Mouse (Mus musculus): ENCODE measurements at regions not wholly inside any gene's neighbourhood (a gene's known extent, or its start where the extent isn't known, plus 50 kb on each side); places are given as distances from the start of the nearest gene placed in this dataset.
A peak's percentile ranks its signal among the peaks of the same experiment; 100 is the strongest.
"Not testable (repeated sequence)": the region's sequence is repeated elsewhere in the genome, so short reads cannot be mapped to it uniquely, and the experiment has no call there.

DNA sequence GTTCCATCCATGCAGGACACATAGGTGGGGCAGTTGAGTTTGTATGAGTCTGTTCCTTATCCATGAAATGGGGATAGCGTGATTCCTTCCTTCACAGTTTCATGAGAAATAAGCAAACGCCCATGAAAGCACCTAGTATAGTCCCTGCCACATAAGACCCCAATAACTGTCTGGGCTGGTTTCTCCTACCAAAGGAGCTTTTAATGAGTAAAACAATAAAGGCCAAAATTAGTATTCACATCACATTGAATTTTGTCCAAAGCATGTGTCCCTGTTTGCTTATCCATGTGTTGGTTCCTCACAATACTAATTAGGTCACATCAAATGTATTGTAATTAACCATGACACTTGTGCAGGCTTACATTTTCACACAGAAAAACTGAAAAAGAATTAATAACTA lies 221.3 kb downstream of the Prdm13 start:
- no peak for DNase-seq

DNA sequence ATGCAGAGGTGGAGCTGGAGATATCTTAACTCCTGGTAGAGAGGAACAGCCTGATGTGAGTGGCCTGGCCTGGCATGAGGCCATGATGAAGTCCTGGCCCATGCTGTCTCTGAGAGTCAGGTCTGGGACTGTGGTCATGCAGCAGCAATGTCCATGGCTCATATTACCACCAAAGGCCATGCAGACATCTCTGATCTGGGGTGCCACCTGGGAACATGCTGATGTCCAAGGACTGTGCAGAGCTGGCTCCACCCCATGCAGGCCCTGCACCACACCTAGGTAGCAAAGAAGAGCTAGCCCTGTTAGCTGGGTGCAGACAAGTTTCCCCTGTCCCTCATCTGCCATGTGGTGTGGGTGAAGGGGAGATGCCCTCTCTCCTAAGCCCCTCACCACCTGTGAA lies 244.5 kb downstream of the Prdm13 start:
- no peak for DNase-seq

DNA sequence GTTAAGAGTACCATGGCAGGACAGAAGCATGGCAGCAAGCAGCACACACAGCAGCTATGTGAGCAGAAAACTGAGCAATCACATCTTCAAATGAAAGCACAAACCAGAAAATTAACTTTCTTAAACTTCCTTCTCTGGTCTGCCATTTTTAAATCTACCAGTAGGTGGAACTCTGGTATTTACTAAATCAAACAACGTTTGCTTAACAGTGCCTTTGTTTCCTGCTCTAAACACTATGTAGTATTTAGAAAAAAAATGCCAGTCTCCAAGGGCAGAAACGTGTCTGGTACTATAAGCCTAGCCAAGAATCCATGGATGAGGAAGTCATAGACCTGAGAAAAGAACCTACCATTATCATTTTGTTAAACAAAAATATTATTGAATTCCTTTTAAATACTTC lies 249.1 kb downstream of the Prdm13 start:
- no peak for DNase-seq

DNA sequence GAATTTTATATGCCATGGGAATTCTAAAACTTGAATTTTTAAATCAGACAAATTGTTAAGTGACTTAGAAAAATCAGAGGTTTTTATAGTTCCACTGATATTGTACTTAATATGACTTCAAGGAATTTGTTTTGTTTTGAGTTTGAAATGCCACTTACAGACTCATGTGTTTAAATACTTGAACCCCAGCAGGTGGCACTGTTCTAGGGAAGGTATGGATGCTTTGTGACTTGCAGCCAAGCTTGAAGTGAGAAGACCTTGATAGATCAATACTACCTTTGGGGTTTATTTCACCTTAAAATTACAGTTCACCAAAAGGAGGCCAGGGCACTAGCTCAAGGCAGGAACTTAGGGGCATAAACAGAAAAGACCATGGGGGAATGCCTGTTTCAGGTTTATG lies 277.9 kb downstream of the Prdm13 start:
- no peak for DNase-seq

DNA sequence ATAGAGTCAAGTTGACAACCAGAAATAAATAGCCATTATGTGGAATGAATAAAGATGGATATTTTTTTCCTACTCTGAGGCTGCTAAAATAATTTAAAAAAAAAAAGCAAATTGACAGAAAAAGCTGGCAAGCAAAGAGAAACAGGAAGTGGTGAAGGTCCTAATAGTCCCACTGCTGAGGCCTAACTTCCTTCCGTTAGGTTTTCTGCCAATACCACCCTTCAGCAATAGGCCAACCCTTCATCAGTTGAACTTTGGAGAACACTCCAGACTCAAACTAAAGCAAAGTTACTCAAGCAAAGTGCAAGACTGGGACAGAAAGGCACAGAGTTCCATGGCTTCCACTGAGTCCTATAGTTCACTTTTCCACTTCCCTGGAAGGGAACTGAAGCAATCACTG lies 316.4 kb downstream of the Prdm13 start:
- DNase-seq, result no peak

DNA sequence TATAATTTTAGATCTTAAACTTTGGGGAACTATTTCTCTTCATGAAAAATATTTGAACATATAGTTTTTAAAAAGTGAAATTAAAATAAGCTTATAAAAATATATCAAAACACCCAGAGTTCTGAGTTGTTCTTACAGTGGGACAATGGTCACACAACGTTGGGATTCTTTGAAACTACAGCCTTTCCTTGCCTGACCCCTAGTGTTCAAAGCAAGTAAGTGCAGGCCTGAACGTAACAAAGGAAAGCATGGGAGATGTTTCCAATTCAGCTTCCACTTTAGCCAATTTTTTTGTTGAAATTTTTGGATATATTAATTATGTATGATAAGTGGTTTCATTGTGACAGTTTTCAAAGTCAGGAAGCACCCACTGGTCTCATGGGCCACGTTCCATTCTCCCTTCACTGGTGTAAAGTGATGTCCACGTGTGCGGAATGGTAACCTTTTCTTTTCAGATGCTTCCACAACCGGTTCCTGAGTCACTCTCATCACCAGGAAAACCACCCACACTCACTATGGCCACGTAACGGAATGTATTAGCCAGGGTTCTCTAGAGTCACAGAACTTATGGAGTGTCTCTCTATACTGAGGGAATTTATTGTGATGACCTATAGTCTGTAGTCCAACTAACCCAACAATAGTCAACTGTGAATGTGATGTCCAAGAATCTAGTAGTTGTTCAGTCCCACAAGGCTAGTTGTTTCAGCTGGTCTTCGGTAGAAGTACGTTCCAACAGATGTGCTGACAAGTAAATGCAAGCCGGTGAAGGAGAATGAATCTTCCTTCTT lies 317.3 kb downstream of the Prdm13 start:
- DNase-seq, result peak; percentile 4

DNA sequence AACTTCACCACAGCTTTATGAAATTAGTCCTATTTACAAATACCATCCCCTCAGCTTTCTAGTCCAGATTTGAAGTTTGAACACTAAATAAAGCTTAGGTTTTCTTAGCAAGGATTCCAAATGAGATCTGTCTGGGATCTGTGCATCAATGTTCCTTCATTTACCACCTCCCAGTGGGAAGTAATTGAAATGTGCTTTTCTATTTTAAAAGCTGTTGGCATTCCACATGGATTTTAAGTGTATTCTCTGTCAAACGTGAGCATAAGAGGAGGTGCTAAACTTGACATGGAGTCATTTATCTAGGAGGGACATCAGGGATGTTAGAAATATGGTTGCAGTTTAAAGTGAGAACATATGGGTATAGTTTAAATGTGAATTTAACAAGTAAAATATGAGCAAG lies 364.0 kb downstream of the Prdm13 start:
- no peak for DNase-seq

DNA sequence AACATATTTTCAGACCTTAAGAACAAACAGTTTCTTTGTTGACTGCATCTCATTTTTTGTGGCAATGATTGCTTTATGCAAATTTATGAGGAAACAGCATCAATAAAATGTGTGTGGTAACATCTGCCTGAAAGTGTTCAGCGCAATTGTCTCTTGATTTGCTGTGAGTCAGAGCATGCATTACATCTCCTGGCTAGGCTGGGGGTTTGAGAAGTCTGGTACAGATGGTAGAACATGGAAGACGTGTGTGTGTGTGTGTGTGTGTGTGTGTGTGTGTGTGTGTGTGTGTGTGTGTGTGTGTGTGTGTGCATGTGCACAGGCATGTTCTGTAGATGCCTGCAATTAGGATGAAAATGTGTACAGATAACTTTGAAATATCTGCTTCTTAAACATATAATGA lies 376.5 kb downstream of the Prdm13 start:
- not testable (repeated sequence) for DNase-seq

DNA sequence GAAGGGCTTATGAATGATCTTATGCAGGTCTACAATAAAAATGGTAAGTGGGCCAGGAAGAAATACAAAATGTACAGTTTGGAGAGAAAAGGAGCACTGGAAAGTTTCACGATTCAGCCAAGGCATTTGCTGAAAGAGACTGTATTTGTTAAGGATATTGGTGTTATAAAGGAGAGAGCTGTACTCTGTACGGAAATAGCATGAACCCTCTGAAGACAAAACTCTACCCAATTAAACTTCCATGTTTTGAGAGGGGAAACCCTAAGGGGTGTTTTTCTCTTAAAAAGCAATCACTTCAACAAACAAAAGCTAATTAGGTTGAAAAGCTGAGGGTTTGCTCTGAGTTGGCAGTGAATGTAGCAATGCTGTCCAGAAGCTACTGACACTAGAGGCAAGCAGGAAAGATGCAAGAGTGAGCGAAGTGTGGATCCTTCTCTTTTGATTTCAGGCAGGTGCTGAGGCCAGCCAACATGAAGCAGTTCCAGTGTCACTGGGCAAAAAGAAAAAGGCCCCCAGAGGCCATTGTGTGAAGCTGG lies 378.2 kb downstream of the Prdm13 start:
- no peak for DNase-seq

DNA sequence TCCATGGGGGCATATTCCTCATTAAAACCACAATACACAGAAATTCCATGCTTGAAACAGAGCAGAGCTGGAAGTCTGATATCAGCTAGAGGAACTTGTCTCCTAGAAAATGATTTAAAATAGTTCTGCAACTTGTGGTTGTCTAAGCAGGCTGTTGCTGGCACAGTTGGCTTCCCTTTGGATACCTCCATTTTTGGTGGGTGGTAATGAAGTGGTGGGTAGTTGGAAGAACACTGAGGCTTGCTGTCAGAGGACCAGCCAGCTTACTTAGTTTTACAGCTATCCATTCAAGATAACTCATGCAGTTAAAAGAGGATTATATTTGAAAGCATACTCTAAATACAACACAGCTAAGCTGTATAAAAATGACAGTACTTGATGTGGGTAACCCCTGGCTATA lies 385.6 kb downstream of the Prdm13 start:
- DNase-seq, result no peak

DNA sequence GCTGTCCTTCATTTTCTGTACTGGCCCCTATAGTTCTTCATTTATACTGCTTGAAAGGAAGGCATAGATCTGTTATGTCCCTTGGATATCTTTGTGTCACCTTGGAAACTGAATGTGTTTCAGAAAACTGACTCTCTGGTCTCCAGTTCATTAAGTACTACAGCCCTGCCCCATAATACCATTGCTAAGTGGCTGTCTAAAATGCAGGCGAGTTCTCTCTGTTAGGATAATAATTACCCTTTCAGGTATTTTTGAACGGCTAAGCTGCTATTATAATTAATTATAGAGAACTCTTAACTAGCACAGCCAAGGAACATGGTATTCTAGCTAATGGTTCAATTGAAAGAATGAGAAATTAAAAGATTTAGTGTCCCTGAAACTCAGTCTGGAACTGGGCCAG lies 418.5 kb downstream of the Prdm13 start:
- DNase-seq, result no peak

DNA sequence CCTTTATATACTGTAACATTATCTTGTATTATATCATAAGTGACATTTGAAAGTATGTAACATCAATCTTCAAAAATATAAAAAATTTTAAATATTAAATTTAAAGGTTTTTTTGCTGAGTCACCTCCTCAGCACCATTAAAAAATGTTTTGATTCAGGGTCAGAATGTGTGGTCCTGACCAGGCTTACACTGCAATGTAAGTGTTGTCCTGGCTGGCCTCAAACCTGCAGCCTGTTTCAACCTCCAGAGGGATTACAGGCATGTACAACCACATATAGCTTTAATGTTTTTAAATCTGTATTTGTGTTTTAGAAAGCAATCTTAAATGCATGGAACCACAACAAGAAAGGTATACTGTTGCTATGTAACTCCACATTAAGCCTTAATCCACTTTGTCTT lies 418.9 kb downstream of the Prdm13 start:
- no peak for DNase-seq

DNA sequence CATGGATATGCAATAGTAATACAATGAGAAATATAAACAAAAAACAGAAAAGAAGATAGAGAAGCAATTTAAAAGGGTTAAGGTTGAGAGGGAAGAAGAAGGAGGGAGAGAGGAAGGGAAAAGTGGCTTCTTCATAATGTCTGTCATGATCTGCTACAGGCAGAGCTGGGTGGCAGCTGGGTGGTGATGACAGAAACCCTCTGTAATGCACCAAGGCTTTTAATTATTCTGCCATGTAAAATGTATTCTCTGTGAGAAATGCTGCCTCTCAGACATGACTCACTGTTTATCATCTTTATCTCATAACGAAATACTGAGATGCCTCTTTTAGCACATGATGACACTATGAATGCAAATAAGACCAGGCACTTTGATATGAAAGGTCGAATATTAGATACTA lies 435.4 kb downstream of the Prdm13 start:
- no peak for DNase-seq

DNA sequence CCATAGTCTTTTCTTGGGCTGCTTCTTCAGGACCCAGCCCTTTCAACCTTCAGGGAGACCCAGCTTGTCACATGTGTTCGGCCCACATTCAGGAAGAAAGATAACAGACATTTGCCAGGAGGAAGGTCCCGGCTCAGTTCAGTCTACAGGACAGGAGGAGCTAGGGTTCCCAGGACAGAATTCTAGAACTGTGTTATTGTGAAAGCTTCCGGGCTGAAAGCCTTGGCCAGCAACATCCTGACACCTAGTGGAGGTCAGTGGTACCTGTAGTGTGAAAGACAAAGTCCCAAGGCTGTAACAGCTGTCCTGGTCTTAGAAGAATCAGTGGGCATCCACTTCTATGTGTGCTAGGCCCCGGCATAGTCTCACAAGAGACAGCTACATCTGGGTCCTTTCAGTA lies 463.1 kb downstream of the Prdm13 start:
- peak; percentile 23 for DNase-seq

DNA sequence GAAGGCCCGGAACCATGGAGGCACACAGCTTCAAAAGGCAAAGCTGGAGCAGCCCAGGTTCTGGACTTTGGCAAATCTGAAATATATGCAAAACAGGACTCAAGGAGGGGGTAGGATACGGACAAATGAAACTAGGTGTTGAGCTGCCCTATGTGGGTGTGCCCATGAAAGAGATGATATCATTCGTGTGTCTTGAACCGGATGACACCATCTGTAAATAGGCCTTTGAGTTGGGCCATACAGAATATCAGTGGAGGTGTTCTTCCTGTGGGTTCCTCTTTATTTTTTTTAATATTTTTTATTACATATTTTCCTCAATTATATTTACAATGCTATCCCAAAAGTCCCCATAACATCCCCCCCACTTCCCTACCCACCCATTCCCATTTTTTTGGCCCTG lies 478.1 kb downstream of the Prdm13 start:
- DNase-seq, result no peak

DNA sequence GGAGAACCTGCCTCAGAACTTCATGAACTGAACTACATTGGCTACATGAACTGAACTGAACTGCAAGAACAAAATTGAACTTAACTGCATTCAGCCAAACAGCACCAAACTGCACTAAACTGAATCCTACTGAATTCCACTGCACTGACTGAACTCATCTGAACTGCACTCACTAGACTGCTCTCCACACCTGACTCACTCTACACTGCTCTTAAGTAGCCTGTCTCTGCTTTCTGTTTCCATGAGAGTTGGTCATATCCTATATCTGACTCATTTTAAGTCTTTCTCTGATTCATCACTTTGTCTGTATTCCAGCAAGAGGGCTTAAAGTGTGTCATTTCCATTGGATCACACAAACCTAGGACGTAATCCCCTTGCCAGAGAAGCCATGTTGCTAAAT lies 490.1 kb downstream of the Prdm13 start:
- DNase-seq, result no peak

DNA sequence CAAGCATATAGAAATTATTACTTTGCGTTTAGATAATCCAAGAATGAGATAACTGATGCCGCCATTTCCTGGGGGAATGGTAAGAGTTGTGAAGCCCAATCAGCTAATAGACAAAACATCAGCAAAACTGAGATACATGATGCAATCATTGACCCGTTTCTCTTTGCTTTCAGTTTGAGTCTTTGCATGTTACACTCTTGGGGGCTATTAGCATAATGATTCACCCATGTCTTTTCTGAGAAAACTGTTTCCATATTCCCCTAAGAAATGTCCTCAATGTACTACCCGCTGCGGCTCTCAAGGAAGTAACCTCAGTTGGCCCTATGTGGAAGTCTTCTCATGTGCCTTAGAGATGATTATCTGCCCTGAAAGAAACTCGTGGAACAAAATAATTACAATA lies 512.0 kb downstream of the Prdm13 start:
- no peak for DNase-seq

DNA sequence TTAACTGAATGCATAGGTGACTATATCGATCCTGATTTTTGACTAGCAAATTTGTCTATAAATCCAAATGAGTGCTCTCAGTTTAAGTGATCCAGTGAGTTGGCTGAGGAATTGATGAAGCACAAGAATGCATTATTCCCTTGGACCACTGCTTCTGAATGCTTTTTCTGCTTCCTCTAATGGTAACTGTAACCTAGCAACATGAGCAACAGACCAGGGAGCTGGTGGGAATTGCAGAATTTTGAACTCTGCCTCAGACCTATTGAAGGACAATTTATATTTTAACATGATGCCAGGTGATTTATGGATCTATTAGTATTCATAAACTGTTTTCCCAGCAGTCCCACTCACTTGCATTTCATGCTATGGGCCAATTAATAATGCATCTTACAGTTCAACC lies 512.7 kb downstream of the Prdm13 start:
- DNase-seq, result no peak

DNA sequence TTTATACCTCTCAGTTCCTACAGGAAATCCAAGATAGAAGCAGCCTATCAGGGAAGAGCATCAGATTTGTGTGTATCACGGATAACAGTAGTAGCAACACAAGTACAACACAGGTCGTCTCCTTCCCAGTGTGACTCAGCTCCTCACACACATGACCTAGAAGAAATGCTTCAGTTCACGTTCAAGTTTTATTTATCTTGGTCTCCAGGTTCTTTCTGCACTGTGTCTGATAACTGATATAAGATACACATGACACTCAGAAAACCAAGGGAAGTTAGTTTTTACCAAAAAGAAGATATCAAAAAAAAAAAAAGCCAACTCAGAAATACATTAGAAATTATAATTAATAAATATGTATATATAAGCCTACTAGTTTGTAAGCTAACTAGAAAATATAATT lies 515.0 kb downstream of the Prdm13 start:
- DNase-seq, result no peak

DNA sequence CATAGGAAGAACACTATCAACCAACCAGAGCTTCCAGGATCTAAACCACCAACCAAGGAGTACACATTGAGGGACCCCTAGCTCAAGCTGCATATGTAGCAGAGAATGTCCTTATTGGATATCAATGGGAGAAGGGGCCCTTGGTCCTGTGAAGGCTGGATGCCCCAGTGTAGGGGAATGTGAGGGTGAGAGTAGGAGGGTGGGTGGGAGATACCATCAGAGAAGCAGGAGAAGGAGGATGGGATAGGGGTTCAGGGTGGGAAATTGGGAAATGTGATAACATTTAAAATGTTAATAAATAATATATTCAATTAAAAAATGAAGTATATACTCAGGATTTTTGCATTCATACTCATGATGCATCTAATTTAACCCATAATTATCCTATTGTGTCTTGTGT lies 523.6 kb downstream of the Prdm13 start:
- no peak for DNase-seq

DNA sequence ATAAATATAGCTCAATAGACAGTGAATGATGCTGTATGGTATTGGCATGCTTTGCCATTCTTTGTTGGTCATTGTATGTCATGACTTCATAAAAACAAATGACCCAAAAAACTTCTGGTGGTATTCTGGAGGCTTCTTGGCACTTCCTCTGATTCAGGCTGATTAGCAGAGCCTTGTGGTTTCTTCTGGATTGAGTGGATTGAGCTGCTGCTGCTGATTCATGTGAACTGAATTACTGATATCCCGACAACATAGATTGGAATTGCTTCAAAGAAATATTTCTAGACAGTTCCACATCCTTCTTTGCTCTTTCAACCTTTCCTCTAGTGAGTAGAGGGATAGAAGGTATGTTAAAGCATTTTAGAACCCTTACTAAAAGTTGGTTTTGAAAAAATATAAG lies 559.9 kb downstream of the Prdm13 start:
- DNase-seq, result no peak

DNA sequence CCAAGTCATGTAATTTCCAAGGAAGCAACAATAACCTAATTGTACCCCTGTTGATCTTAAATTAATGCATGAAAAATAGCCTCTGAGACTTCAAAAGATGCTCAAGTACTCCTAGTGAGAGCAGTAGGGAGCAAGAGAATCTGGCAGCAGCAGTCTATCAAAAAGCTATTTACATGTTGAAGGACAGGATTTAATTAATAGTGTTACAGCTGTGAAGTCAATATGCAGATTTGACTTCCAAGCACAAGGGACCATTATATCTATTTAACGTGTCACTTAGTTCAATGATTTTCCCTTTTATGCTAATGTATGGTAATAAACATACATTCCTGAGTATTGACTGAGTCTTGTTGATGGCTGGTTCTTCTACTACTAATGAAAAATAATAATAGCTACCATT lies 590.0 kb downstream of the Prdm13 start:
- no peak for DNase-seq

DNA sequence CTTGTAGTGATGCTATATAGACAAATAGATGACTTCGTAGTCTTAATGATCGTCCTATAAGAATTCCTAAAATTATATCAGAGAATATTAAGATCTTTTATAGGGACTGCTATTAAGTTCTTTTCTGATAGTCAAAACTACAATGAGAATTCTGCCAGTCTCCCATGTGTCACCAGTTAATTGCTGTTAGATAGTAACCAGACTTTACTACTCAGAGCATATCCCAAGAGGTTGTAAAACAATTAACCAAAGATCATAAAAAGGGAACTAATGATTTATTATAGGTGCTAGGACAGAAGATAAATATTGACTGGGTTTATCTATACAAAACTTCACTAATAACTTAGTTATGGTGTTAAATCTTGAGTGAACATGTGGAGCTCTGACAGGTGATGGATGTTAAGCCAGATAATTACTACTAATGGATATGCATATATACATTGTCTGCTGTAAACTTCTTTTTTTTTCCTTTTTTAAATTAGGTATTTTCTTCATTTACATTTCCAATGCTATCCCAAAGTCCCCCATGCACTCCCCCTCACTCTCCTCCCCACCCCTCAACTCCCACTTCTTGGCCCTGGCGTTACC lies 615.5 kb downstream of the Prdm13 start:
- DNase-seq, result no peak
